Mouse (Mus musculus) CD8-positive naive resting alpha-beta T cell, adult 57 days (primary cell): ENCODE results near the gene Lce1l. TPM values are rescaled to one million over a fixed set of nuclear protein-coding genes. Genes with fewer than 3 reads are reported as not detected.

Experiments
- total RNA-seq: library from RNA; stranded (reverse); gene quantifications from one replicate; pipeline ENCODE4 v1.2.4, GENCODE M21; 2023

The Lce1l gene
- not detected for total RNA-seq

DNA sequence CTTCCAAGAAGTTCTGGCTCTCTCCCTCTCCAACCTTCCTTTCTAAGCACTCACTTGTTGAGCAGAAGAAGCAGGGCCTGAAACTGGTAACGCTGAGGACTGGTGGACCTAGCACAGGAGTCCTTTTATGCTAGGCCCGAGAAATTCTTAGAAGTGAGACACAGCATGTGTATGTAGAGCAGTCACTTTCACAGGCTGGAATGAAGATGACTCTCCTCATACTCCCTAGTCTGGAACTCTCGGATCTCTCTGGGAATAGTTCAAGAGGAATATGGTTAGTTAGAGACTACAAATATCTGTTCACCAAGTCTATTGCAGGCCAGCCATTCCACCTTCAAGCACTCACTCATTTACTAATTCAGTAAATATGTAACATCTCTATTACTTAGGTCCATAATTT, at the start of gene Lce1l:
Gene Lce1l, minus strand, starts transcription at position 101 of the 400 bp plus-strand sequence.

DNA sequence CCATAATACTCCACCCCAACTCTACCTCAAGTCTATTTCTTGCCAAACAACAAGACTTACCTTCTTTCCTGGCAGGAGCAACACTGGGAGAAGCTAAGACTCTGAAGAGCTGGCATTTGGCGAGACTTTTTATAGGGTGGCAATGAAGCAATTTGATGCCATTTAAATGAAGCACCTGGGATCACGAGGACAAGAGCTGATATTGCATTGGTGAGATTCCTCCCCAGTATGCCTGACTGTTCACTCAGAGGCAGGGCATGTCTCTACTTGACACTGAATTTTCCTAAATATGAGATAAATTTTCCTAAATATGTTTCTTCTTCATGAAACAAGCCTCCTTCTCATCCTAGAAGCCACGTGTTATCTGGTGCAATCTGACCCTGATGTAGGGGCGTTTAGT, 19.0 kb upstream of the Lce1l start, which contains the start of gene 2310050C09Rik:
Gene 2310050C09Rik, minus strand, starts transcription at position 101 of the 400 bp plus-strand sequence.

DNA sequence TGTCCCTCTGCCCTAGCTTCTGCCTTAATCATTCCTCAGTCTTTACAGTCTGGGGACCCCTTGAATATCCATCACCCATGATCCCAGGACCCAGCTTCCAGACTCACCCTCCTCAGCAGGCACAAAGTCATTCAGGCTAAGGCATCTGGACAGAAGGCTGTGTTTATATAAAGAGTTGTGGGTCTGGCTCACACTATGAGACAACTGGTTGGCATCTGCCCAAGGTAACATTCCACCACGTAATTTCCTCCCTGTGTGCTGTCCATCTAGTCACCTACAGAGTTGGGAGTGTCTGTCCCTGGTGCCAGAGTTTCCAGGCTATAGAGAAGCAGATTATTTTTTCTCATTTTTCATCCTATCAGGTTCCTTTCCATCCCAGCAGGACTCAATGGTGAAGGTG, 24.0 kb downstream of the Lce1l start, which contains the start of gene Kprp:
Gene Kprp, minus strand, starts transcription at position 140 of the 400 bp plus-strand sequence.

DNA sequence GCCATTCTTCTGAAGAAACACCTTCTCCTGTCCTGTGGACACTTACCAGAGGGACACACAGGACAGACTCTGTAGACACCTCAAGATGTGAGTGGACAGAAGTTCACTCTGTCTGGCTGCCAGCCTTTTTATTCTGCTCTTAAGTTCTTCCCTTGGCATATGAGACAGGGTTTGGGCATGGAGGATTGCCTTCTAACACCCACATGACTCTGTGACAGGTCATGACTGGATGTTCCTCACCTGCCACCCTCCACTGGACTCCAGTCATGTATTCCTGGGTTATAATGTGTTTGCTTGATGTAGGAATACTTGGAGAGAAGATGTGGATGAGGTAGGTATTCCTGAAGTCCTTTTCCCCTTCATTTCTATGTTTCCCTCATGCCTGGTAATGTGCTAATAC, 43.3 kb downstream of the Lce1l start, which contains the start of gene Lce1k:
Gene Lce1k, minus strand, starts transcription at position 101 of the 400 bp plus-strand sequence.

Other genes starting within 250 kb of the Lce1l start
- not detected for gene 2210017I01Rik, start 243.8 kb downstream of the Lce1l start, total RNA-seq
- gene Lce6a, start 229.6 kb downstream of the Lce1l start, total RNA-seq, result not detected
- gene Lce1a1, start 203.0 kb downstream of the Lce1l start, total RNA-seq, result not detected
- not detected for gene Lce1b, start 194.4 kb downstream of the Lce1l start, total RNA-seq
- not detected for gene Lce1a2, start 181.0 kb downstream of the Lce1l start, total RNA-seq
- not detected for gene Lce1c, start 172.0 kb downstream of the Lce1l start, total RNA-seq
- gene Lce1d, start 164.1 kb downstream of the Lce1l start, total RNA-seq, result not detected
- not detected for gene Lce1e, start 142.2 kb downstream of the Lce1l start, total RNA-seq
- not detected for gene Lce1f, start 130.9 kb downstream of the Lce1l start, total RNA-seq
- gene Gm38119, start 112.2 kb downstream of the Lce1l start, total RNA-seq, result not detected
- gene Lce1g, start 98.9 kb downstream of the Lce1l start, total RNA-seq, result not detected
- gene Lce1h, start 86.2 kb downstream of the Lce1l start, total RNA-seq, result not detected
- gene Lce1i, start 72.4 kb downstream of the Lce1l start, total RNA-seq, result not detected
- not detected for gene Lce1j, start 60.8 kb downstream of the Lce1l start, total RNA-seq
- not detected for gene Lce1k, start 43.4 kb downstream of the Lce1l start, total RNA-seq
- gene Kprp, start 24.0 kb downstream of the Lce1l start, total RNA-seq, result not detected
- not detected for gene 2310050C09Rik, start 18.9 kb upstream of the Lce1l start, total RNA-seq
- gene Lce3a, start 74.9 kb upstream of the Lce1l start, total RNA-seq, result not detected
- not detected for gene Lce3b, start 81.7 kb upstream of the Lce1l start, total RNA-seq
- gene Lce3c, start 93.2 kb upstream of the Lce1l start, total RNA-seq, result not detected
- gene Lce3d, start 106.1 kb upstream of the Lce1l start, total RNA-seq, result not detected
- not detected for gene Lce3e, start 115.8 kb upstream of the Lce1l start, total RNA-seq
- not detected for gene Lce3f, start 140.9 kb upstream of the Lce1l start, total RNA-seq
- gene Crct1, start 164.4 kb upstream of the Lce1l start, total RNA-seq, result not detected
- gene Lce1m, start 167.8 kb upstream of the Lce1l start, total RNA-seq, result not detected
- not detected for gene Gm4858, start 217.5 kb upstream of the Lce1l start, total RNA-seq